Mouse (Mus musculus) spleen, adult 2 months (tissue): ENCODE data around the gene Tescl.

Source experiments
- CTCF ChIP-seq: fragments of 200-500 bp; IDR thresholded peaks from 2 replicates; pipeline ENCODE4 v1.5.1; 2011; ENCODE audit warnings: mild to moderate bottlenecking, inconsistent platforms; ENCODE audit not compliant: insufficient read depth, insufficient read length, insufficient replicate concordance; ENCODE audit errors: extremely low read depth
- POLR2A ChIP-seq: fragments of 200-500 bp; IDR thresholded peaks from 2 replicates; pipeline ENCODE4 v1.6.1; 2011; ENCODE audit warnings: low read depth, low read length, inconsistent platforms

DNA sequence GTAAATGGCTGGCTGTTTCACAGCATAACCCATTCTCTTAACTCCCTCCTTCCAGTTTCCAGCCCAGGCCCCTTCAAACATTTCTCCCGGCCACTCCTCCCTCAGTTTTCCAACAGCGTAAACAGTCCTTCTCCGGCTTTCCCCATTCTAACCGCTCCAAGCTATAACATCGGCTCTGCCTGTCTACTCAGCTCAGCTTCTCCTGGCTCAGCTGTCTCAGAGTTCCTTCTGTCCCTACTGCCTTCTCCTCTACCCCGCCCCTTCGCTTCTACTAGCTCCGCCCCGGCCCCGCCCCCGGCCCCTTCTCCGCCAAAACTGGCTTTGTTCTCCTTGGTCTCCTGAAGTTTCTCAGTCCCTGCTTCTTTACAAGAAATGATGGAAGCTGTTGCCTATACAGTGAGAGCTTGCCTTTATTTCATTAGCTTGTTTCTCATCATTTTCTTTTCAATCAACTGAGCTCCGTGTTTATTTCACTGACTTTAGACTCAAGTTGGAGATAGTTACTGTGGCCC lies 32.9 kb downstream of the Tescl start, which contains the start of gene Zfp61:
- TF ChIP-seq CTCF (no peak), POLR2A (no peak)
